Mouse (Mus musculus) frontal cortex, postnatal 10 days (tissue): Measurements from ENCODE around the gene Dcp1a.

Experiments
- DNase-seq, 2 experiments: peaks; one replicate each; pipeline ENCODE4 v3.0.0; 2022; ENCODE audit warnings: low spot score in 2 of 2, mixed read lengths in 1 of 2

Dcp1a gene

GRCm38 (mm10) chr14:30560803-30561389, 81.6 kb downstream of the Dcp1a start:
- no peak for DNase-seq

- no peak for DNase-seq
Measured at GRCm38 (mm10) chr14:30561470-30562187, 82.3 kb downstream of the Dcp1a start.

GRCm38 (mm10) chr14:30562343-30562742, 83.0 kb downstream of the Dcp1a start:
- DNase-seq, result no peak

GRCm38 (mm10) chr14:30564451-30564850, 85.1 kb downstream of the Dcp1a start:
- DNase-seq, result no peak

- DNase-seq, result no peak
Measured at GRCm38 (mm10) chr14:30566317-30566716, 87.0 kb downstream of the Dcp1a start.

GRCm38 (mm10) chr14:30568016-30568415, 88.7 kb downstream of the Dcp1a start:
- DNase-seq, result no peak

- no peak for DNase-seq
Measured at GRCm38 (mm10) chr14:30570303-30570702, 91.0 kb downstream of the Dcp1a start.

GRCm38 (mm10) chr14:30572253-30572652, 92.9 kb downstream of the Dcp1a start:
- no peak for DNase-seq

- DNase-seq, result no peak
Measured at GRCm38 (mm10) chr14:30573235-30573634, 93.9 kb downstream of the Dcp1a start.

- DNase-seq, result peak in 1 of 2 experiments; percentile 74
Measured at GRCm38 (mm10) chr14:30573983-30574584, 94.7 kb downstream of the Dcp1a start.

GRCm38 (mm10) chr14:30575791-30576190, 96.5 kb downstream of the Dcp1a start:
- DNase-seq, result no peak

GRCm38 (mm10) chr14:30576260-30576659, 96.9 kb downstream of the Dcp1a start:
- DNase-seq, result no peak
